Mouse (Mus musculus) frontal cortex, adult 2 months (tissue): ENCODE measurements around the gene Tmem270. TPM values are rescaled to one million over a fixed set of nuclear protein-coding genes. Genes with fewer than 3 reads are reported as not detected.
A peak's percentile ranks its signal among the peaks of the same experiment; 100 is the strongest.
"Not testable (repeated sequence)": the region's sequence is repeated elsewhere in the genome, so short reads cannot be mapped to it uniquely, and the experiment has no call there.

Source experiments
- DNase-seq, 2 experiments: peaks; one replicate each; pipeline ENCODE4 v3.0.0; 2022; ENCODE audit warnings: low spot score in 1 of 2; ENCODE audit errors: extremely low spot score in 1 of 2
- polyA plus RNA-seq: library from polyadenylated mRNA; depleted of rRNA; stranded (reverse); fragments of >200 nt; gene quantifications from 2 replicates; pipeline ENCODE4 v1.2.3, GENCODE M21; 2012; rRNA removed

Gene Tmem270
- not detected in 2 replicates for polyA plus RNA-seq

GRCm38 (mm10) chr5:134906633-134907032 is at the start of gene Tmem270:
Tmem270 (minus strand) TSS chr5:134906733.
- no peak for DNase-seq

DNA sequence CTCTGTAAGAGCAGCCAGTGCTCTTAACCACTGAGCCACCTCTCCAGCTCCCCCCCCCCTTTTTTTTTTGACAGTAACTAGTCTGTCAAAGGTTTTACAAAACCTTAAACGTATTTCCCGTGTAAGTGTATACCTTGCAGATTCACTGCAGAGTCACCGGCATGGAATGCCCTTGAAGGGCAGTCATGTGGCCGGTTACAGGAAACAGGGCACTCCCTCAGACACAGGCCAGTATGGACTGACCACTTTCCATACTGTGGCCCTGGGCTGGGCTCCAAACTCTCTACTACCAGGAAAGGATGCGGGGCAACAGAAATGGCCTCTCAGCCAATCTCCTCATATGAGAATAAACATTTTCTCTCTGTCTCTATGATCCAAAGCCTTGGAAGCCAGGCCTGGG is 49.0 kb upstream of the Tmem270 start:
- DNase-seq = no peak

DNA sequence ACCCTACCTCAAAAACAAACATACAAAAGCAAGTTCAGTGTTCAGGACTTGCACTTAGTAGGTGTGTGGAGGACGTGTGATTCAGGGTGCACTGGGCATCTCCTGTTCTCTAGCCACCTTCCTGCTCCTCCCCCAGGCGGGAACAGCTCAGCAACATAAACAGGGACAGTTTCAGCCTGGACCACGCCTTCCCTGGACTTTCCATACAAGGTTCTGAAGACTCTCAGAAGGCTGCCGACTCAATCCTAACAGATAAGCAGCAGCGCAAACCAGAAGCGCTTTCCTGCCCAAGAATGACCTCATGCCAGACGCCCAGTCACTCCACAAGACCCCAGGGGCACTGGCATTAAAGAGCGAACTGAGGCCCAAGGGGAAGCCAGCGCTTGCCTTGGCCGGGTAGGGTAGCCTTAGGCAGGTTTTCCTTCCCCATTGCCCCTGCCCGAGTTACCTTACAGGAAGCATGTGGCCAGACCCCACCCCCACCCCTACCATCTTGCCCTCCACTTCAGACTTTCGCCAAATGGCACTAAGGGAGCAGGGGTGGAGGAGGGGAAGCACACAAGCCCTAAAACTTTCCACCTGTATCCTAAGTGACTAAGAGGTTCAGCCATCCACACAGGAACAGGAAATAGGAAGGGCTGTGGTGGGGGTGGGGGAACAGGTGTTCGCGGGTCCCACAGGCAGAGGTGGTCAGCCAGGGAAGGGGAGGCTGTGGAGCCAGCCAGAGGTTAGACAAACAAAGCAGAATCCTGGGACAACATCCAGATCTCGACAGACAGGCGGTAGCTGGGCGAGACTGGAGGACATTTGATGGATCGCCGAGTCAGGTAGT is 44.7 kb upstream of the Tmem270 start:
- DNase-seq = no peak

DNA sequence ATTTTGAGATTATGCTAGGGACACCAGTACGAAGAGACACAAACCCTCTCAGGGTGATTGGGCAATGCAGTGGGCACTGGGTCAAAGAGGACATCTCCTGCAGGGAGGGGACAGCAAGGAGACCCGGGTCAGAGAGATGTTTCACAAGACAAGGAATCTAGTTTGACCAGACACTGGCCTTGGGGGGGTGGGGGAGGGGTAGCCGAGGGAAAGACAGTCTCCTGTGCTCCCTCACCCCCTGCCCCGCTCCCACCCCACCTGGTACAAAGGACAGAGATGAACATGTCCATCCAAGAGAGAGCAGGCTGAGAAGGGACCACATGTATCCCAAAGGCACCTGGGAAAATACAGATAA is 41.5 kb upstream of the Tmem270 start:
- no peak for DNase-seq

GRCm38 (mm10) chr5:134947420-134948084 is 41.0 kb upstream of the Tmem270 start:
- DNase-seq = no peak

DNA sequence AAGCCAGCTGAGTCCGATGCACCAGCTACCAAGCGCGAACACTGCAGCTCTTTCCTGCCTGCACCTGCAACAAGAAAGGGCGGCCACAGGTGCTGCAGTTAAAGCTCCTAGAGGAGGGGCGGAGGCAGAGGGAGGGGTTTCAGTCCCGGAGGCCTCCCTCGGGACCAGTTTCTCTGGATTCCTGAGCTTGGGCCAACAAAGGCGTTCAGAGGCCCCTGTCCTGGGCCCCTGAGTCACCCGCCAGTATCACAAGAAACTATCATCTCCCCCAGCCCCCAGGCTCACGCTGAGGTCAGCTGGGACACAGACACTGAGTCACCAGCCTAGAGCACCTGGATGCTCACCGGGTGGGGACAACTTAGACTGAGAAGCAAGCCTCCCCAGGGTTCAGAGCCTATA is 40.3 kb upstream of the Tmem270 start, which contains the start of gene Cldn4:
TSS of gene Cldn4 (minus strand) at position 78 of the 399 bp plus-strand sequence.
- no peak for DNase-seq

DNA sequence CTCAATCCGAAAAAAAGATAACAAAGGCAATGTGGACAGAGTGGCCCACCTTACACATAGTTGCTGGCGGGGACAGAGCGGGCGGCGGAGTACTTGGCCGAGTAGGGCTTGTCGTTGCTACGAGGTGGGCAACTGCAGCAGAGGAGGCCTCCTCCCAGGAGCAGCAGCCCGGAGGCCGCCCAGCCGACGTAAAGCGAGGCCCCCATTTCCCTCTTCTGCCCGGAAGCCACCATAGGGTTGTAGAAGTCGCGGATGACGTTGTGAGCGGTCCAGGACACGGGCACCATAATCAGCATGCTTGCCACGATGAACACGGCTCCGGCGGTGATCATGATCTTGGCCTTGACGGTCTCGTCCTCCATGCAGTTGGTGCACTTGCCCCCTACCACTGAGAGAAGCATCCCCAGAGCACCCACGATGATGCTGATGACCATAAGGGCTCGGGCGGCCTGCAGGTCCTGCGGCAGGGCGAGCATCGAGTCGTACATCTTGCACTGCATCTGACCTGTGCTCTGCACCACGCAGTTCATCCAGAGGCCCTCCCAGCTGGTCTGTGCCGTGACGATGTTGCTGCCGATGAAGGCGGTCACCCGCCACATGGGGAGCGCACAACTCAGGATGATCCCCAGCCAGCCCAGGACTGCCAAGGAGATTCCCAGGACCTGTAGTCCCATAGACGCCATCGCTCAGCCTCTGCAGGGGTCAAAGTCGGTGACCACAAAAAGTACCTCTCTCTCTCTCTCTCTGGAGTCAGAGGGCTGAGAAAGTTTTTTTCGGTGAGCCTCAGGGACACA is 39.7 kb upstream of the Tmem270 start:
- no peak for DNase-seq

GRCm38 (mm10) chr5:134945266-134945959 is 38.9 kb upstream of the Tmem270 start:
- no peak for DNase-seq

DNA sequence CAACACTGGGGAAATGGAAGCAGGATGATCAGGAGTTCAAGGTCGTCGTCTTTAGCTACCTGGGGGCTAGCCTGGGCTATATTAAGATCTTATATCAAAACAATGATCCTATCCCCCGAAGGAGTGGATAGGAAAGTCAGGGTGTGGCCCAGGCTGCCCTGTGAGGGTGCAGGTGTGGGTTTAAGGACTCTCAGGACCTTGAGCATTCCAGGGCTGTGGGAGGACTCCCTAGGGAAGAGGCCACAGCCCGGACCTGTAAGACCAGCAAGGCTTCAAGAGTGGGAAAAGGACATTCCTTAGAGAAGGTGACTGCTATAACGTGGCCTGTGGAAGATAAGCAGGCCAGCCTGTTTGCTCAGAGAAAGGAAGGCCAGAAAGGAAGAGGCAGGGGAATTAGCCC is 37.6 kb upstream of the Tmem270 start:
- no peak for DNase-seq

- DNase-seq = no peak
Observed at GRCm38 (mm10) chr5:134942740-134943139, 36.2 kb upstream of the Tmem270 start.

- DNase-seq = no peak
Observed at GRCm38 (mm10) chr5:134941472-134942209, 35.1 kb upstream of the Tmem270 start.

- not testable (repeated sequence) for DNase-seq
Observed at GRCm38 (mm10) chr5:134939554-134939953, 33.0 kb upstream of the Tmem270 start.

DNA sequence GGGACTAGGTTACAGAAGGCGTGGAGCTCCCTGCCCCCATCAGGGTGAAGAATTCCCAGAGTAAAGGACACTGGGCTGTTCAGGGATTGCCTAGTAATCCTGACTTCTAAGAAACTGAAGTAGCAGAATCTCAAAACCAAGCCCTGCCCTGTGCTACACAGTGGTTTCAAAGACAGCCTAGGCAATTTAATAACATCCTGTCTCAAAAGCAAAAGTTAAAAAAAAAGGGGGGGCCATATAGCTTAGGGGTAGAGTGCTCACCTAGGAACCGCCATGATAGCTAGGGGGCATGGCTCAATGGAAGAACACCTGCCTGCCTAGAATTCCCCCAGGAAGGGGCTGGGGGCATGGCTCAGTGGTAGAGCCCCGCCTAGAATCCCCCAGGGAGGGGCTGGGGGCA is 32.5 kb upstream of the Tmem270 start:
- no peak for DNase-seq

GRCm38 (mm10) chr5:134936626-134937185 is 30.2 kb upstream of the Tmem270 start:
- no peak for DNase-seq

- no peak for DNase-seq
Observed at GRCm38 (mm10) chr5:134936051-134936450, 29.5 kb upstream of the Tmem270 start.

DNA sequence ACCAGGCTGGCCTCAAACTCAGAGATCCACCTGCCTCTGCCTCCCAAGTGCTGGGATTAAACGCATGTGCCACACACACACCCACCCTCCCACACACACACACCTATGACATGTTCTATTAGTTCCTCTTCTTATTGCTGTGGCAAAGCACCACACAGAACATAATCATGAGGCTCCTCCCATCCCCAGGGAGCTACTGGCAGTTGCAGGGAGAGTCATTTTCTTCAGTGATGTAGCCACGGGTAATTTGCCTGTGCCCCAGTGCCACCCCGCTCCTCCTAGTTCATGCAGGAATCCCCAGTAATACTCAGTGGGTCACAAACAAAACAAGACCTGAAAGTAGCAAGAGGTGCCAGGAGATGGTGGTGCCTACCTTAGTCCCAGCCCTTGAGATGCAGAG is 28.1 kb upstream of the Tmem270 start:
- no peak for DNase-seq

DNA sequence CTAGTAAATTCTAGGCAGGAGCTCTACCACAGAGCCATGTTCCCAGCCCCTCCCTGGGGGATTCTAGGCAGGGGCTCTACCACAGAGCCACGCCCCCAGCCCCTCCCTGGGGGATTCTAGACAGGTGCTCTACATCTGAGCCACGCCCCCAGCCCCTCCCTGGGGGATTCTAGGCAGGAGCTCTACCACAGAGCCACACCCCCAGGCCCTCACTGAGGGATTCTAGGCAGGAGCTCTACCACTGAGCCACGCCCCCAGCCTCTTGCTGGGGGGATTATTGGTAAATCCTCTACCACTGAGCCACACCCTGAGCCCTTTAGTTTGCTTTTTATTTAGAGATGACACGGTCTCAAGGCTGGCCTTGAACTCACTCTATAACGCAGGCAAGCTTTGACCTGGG is 27.2 kb upstream of the Tmem270 start:
- DNase-seq = not testable (repeated sequence)

DNA sequence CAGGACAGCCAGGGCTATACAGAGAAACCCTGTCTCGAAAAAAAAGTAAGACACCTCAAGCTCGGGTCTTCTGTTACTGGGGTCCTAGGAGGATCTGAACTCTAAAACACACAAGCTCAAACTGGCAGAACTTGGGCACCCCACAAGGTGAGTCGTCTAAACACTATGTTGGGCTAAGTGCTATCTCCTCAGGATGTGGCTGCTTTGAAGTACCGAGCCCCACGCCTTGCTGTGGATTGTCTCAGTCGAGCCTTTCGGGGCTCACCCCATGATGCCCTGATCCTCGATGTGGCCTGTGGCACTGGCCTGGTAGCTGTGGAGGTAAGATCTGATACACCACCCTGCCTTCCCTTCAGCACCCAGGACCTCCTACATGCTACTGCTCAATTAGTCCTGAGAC is 26.7 kb upstream of the Tmem270 start:
- no peak for DNase-seq

DNA sequence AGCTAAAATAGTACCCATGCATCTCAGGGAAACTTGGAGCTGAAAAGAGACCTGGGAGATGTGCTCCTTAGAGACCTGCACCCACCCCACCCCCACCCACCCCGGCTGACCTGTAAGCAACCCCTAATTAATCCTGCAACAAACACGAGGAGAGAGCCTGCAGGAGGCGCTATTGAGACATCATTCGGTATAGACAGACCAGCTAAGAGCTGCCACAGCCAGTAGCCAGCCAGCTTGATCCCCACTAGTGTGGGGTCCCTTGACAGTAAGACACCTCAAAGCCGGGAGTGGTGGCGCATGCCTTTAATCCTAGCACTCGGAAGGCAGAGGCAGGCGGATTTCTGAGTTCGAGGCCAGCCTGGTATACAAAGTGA is 26.4 kb upstream of the Tmem270 start:
- DNase-seq = peak; percentile 7 to 68
